Mouse (Mus musculus) CD4-positive naive resting alpha-beta T cell, adult 76 days (primary cell): ENCODE measurements around the gene 2310002L09Rik. TPM values are rescaled to one million over a fixed set of nuclear protein-coding genes. Genes with fewer than 3 reads are reported as not detected.

ENCODE experiments used
- total RNA-seq: library from RNA; stranded (reverse); gene quantifications from one replicate; pipeline ENCODE4 v1.2.4, GENCODE M21; 2023

The 2310002L09Rik gene
- total RNA-seq, result not detected

DNA sequence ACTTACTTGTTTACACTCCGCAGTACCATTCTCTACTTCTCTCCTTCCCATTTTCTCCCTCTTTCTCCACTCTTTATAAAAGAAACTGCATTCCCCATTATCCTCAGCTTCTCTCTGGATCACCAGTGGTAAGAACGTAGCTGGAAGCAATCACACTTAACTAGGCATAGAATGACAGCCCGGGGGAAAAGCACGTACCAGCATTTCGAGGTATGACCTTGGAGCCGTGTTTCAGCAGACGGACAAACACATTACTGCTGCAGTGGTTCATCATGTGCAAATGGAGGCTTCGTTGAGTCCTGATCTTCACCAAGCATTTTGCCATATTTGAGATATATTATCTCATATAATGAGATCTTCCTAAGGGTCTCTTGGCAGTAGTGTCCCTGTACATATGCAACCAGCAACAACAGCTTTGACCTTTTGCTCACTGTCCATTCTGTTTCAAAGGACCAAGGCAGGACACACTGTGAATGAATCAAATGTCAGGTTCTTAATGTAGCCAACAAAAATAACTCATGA, at the start of gene 2310002L09Rik:
2310002L09Rik (minus strand) TSS at position 472 of the 522 bp plus-strand sequence.

GRCm38 (mm10) chr4:73920660-73921059, 30.0 kb downstream of the 2310002L09Rik start, which contains the start of gene Gm11756:
Gm11756 (minus strand) TSS chr4:73920760.

GRCm38 (mm10) chr4:73905853-73906252, 44.8 kb downstream of the 2310002L09Rik start, which contains the start of gene Gm13871:
Gm13871 (minus strand) TSS chr4:73905953.

DNA sequence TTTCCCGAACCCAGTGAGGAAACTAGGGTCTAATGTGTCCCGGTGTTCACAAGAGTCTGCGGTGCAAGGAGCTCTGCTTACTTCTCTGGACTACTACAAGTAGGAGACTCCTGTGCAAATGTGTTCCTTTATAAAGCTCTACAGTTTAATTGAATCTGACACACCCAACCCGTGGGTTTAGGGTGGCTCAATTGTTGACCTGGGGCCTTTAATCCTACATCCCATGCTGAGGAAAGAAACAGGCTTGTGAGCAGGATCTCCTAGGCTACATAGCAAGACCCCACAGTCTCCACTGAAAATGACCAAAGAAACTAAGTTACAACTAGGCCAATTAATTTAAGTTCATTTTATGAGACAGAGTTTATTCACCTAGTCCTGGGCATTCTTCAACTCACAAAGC, 59.6 kb downstream of the 2310002L09Rik start, which contains the start of gene Gm11757:
Gm11757 (minus strand) TSS at position 101 of the 400 bp plus-strand sequence.

Other genes with a start within 250 kb of the 2310002L09Rik start
- not detected for gene Rasef, start 159.9 kb downstream of the 2310002L09Rik start, total RNA-seq
- gene Gm11758, start 74.6 kb downstream of the 2310002L09Rik start, total RNA-seq, result not detected
- gene Gm11757, start 59.7 kb downstream of the 2310002L09Rik start, total RNA-seq, result not detected
- gene Gm13871, start 44.9 kb downstream of the 2310002L09Rik start, total RNA-seq, result not detected
- gene Gm11756, start 30.1 kb downstream of the 2310002L09Rik start, total RNA-seq, result not detected
- gene Frmd3, start 62.6 kb upstream of the 2310002L09Rik start, total RNA-seq, result not detected